Mouse (Mus musculus) brown adipose tissue, adult 24 weeks (tissue): ENCODE results near the gene Rab3c. TPM values are rescaled to one million over a fixed set of nuclear protein-coding genes. Genes with fewer than 3 reads are reported as not detected.

Experiments used
- H3K27ac ChIP-seq: fragments of 200-500 bp; replicated peaks from 2 replicates; pipeline ENCODE4 v1.5.1; 2012; ENCODE audit warnings: low read depth, mild to moderate bottlenecking, low read length
- H3K4me1 ChIP-seq: fragments of 200-500 bp; 2 replicates; pipeline ENCODE4 v1.6.1; 2012; ENCODE audit warnings: low read length, mixed read lengths; ENCODE audit not compliant: control insufficient read depth, insufficient read depth, insufficient read length
- H3K4me3 ChIP-seq: fragments of 200-500 bp; 2 replicates; pipeline ENCODE4 v1.5.1; 2012; ENCODE audit warnings: low read depth, mild to moderate bottlenecking, low read length, moderate library complexity; ENCODE audit not compliant: insufficient read depth
- polyA plus RNA-seq: library from polyadenylated mRNA; stranded (reverse); fragments of >200 nt; gene quantifications from 2 replicates; pipeline ENCODE4 v1.2.4, GENCODE M21; 2012; ENCODE audit not compliant: missing spikeins, insufficient read depth, insufficient read length

Rab3c gene
- polyA plus RNA-seq, 1 experiment: not detected

GRCm38 (mm10) chr13:110083961-110084360 lies 196.8 kb downstream of the Rab3c start:
- Histone ChIP-seq H3K4me3 (no peak overlapping the region), H3K4me1 (no peaks in the 10 kb centered on the region), H3K27ac (no peak overlapping the region)

GRCm38 (mm10) chr13:110081174-110081573 lies 199.6 kb downstream of the Rab3c start:
- Histone ChIP-seq H3K27ac (no peak overlapping the region), H3K4me1 (no peaks in the 10 kb centered on the region)

GRCm38 (mm10) chr13:110075587-110075986 lies 205.2 kb downstream of the Rab3c start:
- no peak overlapping the region for H3K27ac ChIP-seq
- H3K4me1 ChIP-seq: no peaks in the 10 kb centered on the region
- no peak overlapping the region for H3K4me3 ChIP-seq

More at GRCm38 (mm10) chr13:110081174-110081573, 199.6 kb downstream of the Rab3c start:
- no peak overlapping the region for H3K4me3 ChIP-seq

- Histone ChIP-seq H3K4me3 (no peak overlapping the region), H3K4me1 (no peaks in the 10 kb centered on the region), H3K27ac (no peak overlapping the region)
Observed at GRCm38 (mm10) chr13:110074180-110074579, 206.6 kb downstream of the Rab3c start.

- Histone ChIP-seq H3K4me3 (no peak overlapping the region), H3K27ac (no peak overlapping the region), H3K4me1 (no peaks in the 10 kb centered on the region)
Observed at GRCm38 (mm10) chr13:110067149-110067548, 213.6 kb downstream of the Rab3c start.

GRCm38 (mm10) chr13:110066674-110067073 lies 214.1 kb downstream of the Rab3c start:
- Histone ChIP-seq H3K27ac (no peak overlapping the region), H3K4me1 (no peaks in the 10 kb centered on the region), H3K4me3 (no peak overlapping the region)

- Histone ChIP-seq H3K4me3 (no peak overlapping the region), H3K27ac (no peak overlapping the region), H3K4me1 (no peaks in the 10 kb centered on the region)
Observed at GRCm38 (mm10) chr13:110062835-110063411, 217.9 kb downstream of the Rab3c start.

- Histone ChIP-seq H3K4me3 (no peak overlapping the region), H3K4me1 (no peaks in the 10 kb centered on the region), H3K27ac (no peak overlapping the region)
Observed at GRCm38 (mm10) chr13:110062288-110062687, 218.5 kb downstream of the Rab3c start.

GRCm38 (mm10) chr13:110054538-110054937 lies 226.3 kb downstream of the Rab3c start:
- Histone ChIP-seq H3K4me3 (no peak overlapping the region), H3K27ac (no peak overlapping the region), H3K4me1 (no peaks in the 10 kb centered on the region)

- Histone ChIP-seq H3K4me3 (no peak overlapping the region), H3K4me1 (no peaks in the 10 kb centered on the region), H3K27ac (no peak overlapping the region)
Observed at GRCm38 (mm10) chr13:110048767-110049434, 231.9 kb downstream of the Rab3c start.

- no peaks in the 10 kb centered on the region for H3K4me1 ChIP-seq
- no peak overlapping the region for H3K4me3 ChIP-seq
- H3K27ac ChIP-seq: no peak overlapping the region
Observed at GRCm38 (mm10) chr13:110044418-110044817, 236.4 kb downstream of the Rab3c start.

GRCm38 (mm10) chr13:110039779-110040498 lies 240.9 kb downstream of the Rab3c start:
- Histone ChIP-seq H3K4me3 (no peak overlapping the region), H3K27ac (no peak overlapping the region), H3K4me1 (no peaks in the 10 kb centered on the region)

GRCm38 (mm10) chr13:110039170-110039569 lies 241.6 kb downstream of the Rab3c start:
- no peak overlapping the region for H3K4me3 ChIP-seq
- no peak overlapping the region for H3K27ac ChIP-seq
- H3K4me1 ChIP-seq: no peaks in the 10 kb centered on the region

GRCm38 (mm10) chr13:110038521-110038920 lies 242.3 kb downstream of the Rab3c start:
- no peak overlapping the region for H3K27ac ChIP-seq
- no peak overlapping the region for H3K4me3 ChIP-seq
- H3K4me1 ChIP-seq: no peaks in the 10 kb centered on the region

- no peak overlapping the region for H3K27ac ChIP-seq
- H3K4me3 ChIP-seq: no peak overlapping the region
- H3K4me1 ChIP-seq: no peaks in the 10 kb centered on the region
Observed at GRCm38 (mm10) chr13:110034885-110035284, 245.9 kb downstream of the Rab3c start.

GRCm38 (mm10) chr13:110034041-110034440 lies 246.8 kb downstream of the Rab3c start:
- no peaks in the 10 kb centered on the region for H3K4me1 ChIP-seq

More at GRCm38 (mm10) chr13:110034041-110034440, 246.8 kb downstream of the Rab3c start:
- Histone ChIP-seq H3K27ac (no peak overlapping the region), H3K4me3 (no peak overlapping the region)
